Mouse (Mus musculus) ES-Bruce4 (cell line): ENCODE measurements around the gene Ypel4.

Experiments used
- CTCF ChIP-seq: IDR thresholded peaks from one replicate; pipeline ENCODE4 v1.8.1; 2011; ENCODE audit warnings: low read depth, low read length
- EP300 ChIP-seq: IDR thresholded peaks from 2 replicates; pipeline ENCODE4 v1.6.1; 2011; ENCODE audit warnings: low read depth, low read length; ENCODE audit not compliant: insufficient read depth
- POLR2A ChIP-seq: IDR thresholded peaks from one replicate; pipeline ENCODE4 v1.8.1; 2011; ENCODE audit warnings: low read length; ENCODE audit not compliant: insufficient read depth

GRCm38 (mm10) chr2:84740608-84741333 lies 6.9 kb downstream of the Ypel4 start:
- TF ChIP-seq POLR2A (no peak), EP300 (no peak), CTCF (no peak)
